Mouse (Mus musculus) CH12.LX (cell line): Measurements from ENCODE around the gene Neil1. TPM values are rescaled to one million over a fixed set of nuclear protein-coding genes. Genes with fewer than 3 reads are reported as not detected.

Experiments
- DNase-seq: peaks from one replicate; pipeline ENCODE4 v3.0.0-alpha.2; 2013; ENCODE audit errors: extremely low read depth
- H3K27ac ChIP-seq: 2 replicates; pipeline ENCODE4 v1.5.1; 2012; ENCODE audit warnings: low read depth, mild to moderate bottlenecking, control low read depth, moderate library complexity; ENCODE audit not compliant: insufficient read depth
- H3K27me3 ChIP-seq: replicated peaks from 2 replicates; pipeline ENCODE3; 2012; ENCODE audit warnings: inconsistent platforms
- H3K36me3 ChIP-seq, 2 experiments: replicated peaks in 1 of 2; 2 replicates each; pipeline versions ENCODE3 to v1.6.1; 2012; ENCODE audit warnings: inconsistent platforms in 1 of 2, low read length in 1 of 2, mild to moderate bottlenecking in 1 of 2, mixed read lengths in 1 of 2, moderate library complexity in 1 of 2; ENCODE audit not compliant: control insufficient read depth in 1 of 2, insufficient read depth in 1 of 2
- H3K4me1 ChIP-seq, 2 experiments: 2 replicates each; pipeline ENCODE4 v1.6.1; 2012; ENCODE audit warnings: inconsistent platforms in 1 of 2, moderate library complexity in 1 of 2; ENCODE audit not compliant: insufficient read depth in 2 of 2, control insufficient read depth in 1 of 2
- H3K4me2 ChIP-seq: 2 replicates; pipeline ENCODE4 v1.6.1; 2012; ENCODE audit warnings: low read depth, mild to moderate bottlenecking, control low read depth; ENCODE audit not compliant: poor library complexity, insufficient read depth, severe bottlenecking
- H3K4me3 ChIP-seq, 3 experiments: fragments of 150-350 bp in 1 of 3; sonication (generic) in 1 of 3; replicated peaks in 1 of 3; 2 replicates each; pipeline versions ENCODE3 to v1.5.1; 2011 to 2012; ENCODE audit warnings: low read depth in 2 of 3, low read length in 2 of 3, mild to moderate bottlenecking in 2 of 3, moderate library complexity in 2 of 3, control low read depth in 1 of 3, improper control_type of control experiment in 1 of 3, inconsistent platforms in 1 of 3, mixed read lengths in 1 of 3; ENCODE audit not compliant: poor library complexity in 1 of 3
- H3K79me2 ChIP-seq: replicated peaks from 2 replicates; pipeline ENCODE4 v1.6.1; 2012; ENCODE audit warnings: mild to moderate bottlenecking, moderate library complexity; ENCODE audit not compliant: control insufficient read depth, poor library complexity, insufficient read depth, severe bottlenecking; ENCODE audit errors: extremely low read depth
- H3K9ac ChIP-seq: 2 replicates; pipeline ENCODE4 v1.6.1; 2012; ENCODE audit warnings: low read depth, mild to moderate bottlenecking, control low read depth, moderate library complexity; ENCODE audit not compliant: insufficient read depth
- H3K9me3 ChIP-seq: replicated peaks from 2 replicates; pipeline ENCODE3; 2012; ENCODE audit warnings: low read length, inconsistent platforms, mixed read lengths
- BHLHE40 ChIP-seq: IDR thresholded peaks from 2 replicates; pipeline ENCODE4 v1.6.1; 2011; ENCODE audit warnings: mild to moderate bottlenecking, low read depth, low read length, improper control_type of control experiment
- CHD1 ChIP-seq: IDR thresholded peaks from 2 replicates; pipeline ENCODE4 v1.6.1; 2012; ENCODE audit warnings: low read depth, low read length, improper control_type of control experiment, inconsistent platforms
- CHD2 ChIP-seq: IDR thresholded peaks from 2 replicates; pipeline ENCODE4 v1.6.1; 2011; ENCODE audit warnings: low read length, improper control_type of control experiment
- CTCF ChIP-seq, 2 experiments: IDR thresholded peaks in 1 of 2; conservative IDR thresholded peaks in 1 of 2; 2 replicates each; pipeline ENCODE4 v1.5.1; 2011 to 2012; ENCODE audit warnings: low read depth in 2 of 2, low read length in 2 of 2, improper control_type of control experiment in 1 of 2, inconsistent platforms in 1 of 2, mild to moderate bottlenecking in 1 of 2, moderate library complexity in 1 of 2
- E2F4 ChIP-seq: IDR thresholded peaks from 2 replicates; pipeline ENCODE4 v1.6.1; 2011; ENCODE audit warnings: low read depth, low read length, improper control_type of control experiment; ENCODE audit not compliant: insufficient replicate concordance
- EP300 ChIP-seq: IDR thresholded peaks from 2 replicates; pipeline ENCODE4 v1.6.1; 2011; ENCODE audit warnings: low read length, improper control_type of control experiment
- HCFC1 ChIP-seq: IDR thresholded peaks from 2 replicates; pipeline ENCODE4 v1.6.1; 2012; ENCODE audit warnings: low read depth, mild to moderate bottlenecking, inconsistent platforms, low read length, improper control_type of control experiment
- IRF4 ChIP-seq: IDR thresholded peaks from 2 replicates; pipeline ENCODE4 v1.6.1; 2014; ENCODE audit warnings: low read depth, mild to moderate bottlenecking, inconsistent platforms, low read length, improper control_type of control experiment
- MAFK ChIP-seq: IDR thresholded peaks from 2 replicates; pipeline ENCODE4 v1.6.1; 2011; ENCODE audit warnings: low read length, improper control_type of control experiment; ENCODE audit not compliant: insufficient replicate concordance
- MAX ChIP-seq: IDR thresholded peaks from 2 replicates; pipeline ENCODE4 v1.6.1; 2011; ENCODE audit warnings: low read length, improper control_type of control experiment
- MAZ ChIP-seq: IDR thresholded peaks from 2 replicates; pipeline ENCODE4 v1.6.1; 2012; ENCODE audit warnings: low read depth, mild to moderate bottlenecking, inconsistent platforms, low read length, improper control_type of control experiment, moderate library complexity
- MEF2A ChIP-seq: IDR thresholded peaks from 2 replicates; pipeline ENCODE4 v1.6.1; 2014; ENCODE audit warnings: low read depth, mild to moderate bottlenecking, inconsistent platforms, low read length, improper control_type of control experiment, borderline replicate concordance
- MXI1 ChIP-seq: IDR thresholded peaks from 2 replicates; pipeline ENCODE4 v1.6.1; 2011; ENCODE audit warnings: mild to moderate bottlenecking, low read depth, low read length, improper control_type of control experiment
- NELFE ChIP-seq: IDR thresholded peaks from 2 replicates; pipeline ENCODE4 v1.6.1; 2011; ENCODE audit warnings: low read depth, low read length, improper control_type of control experiment
- PAX5 ChIP-seq: IDR thresholded peaks from 2 replicates; pipeline ENCODE4 v1.6.1; 2012; ENCODE audit warnings: low read length, inconsistent platforms, mixed read lengths
- POLR2A ChIP-seq: IDR thresholded peaks from 2 replicates; pipeline ENCODE4 v1.6.1; 2011; ENCODE audit warnings: low read depth, mild to moderate bottlenecking, improper control_type of control experiment, low read length
- POLR2AphosphoS2 ChIP-seq: IDR thresholded peaks from 2 replicates; pipeline ENCODE4 v1.6.1; 2011; ENCODE audit warnings: low read depth, low read length, improper control_type of control experiment
- RAD21 ChIP-seq: IDR thresholded peaks from 2 replicates; pipeline ENCODE4 v1.6.1; 2011; ENCODE audit warnings: low read depth, mild to moderate bottlenecking, low read length, improper control_type of control experiment, moderate library complexity
- SIN3A ChIP-seq: IDR thresholded peaks from 2 replicates; pipeline ENCODE4 v1.6.1; 2012; ENCODE audit warnings: low read length, improper control_type of control experiment, inconsistent platforms
- TBP ChIP-seq: conservative IDR thresholded peaks from 2 replicates; pipeline ENCODE4 v1.6.1; 2011; ENCODE audit warnings: low read depth, low read length, improper control_type of control experiment
- TCF12 ChIP-seq: IDR thresholded peaks from 2 replicates; pipeline ENCODE4 v1.6.1; 2014; ENCODE audit warnings: low read depth, mild to moderate bottlenecking, inconsistent platforms, low read length, improper control_type of control experiment
- USF1 ChIP-seq: IDR thresholded peaks from 2 replicates; pipeline ENCODE4 v1.6.1; 2014; ENCODE audit warnings: low read depth, mild to moderate bottlenecking, inconsistent platforms, low read length, improper control_type of control experiment
- ZC3H11A ChIP-seq: IDR thresholded peaks from 2 replicates; pipeline ENCODE4 v1.6.1; 2012; ENCODE audit warnings: low read depth, mild to moderate bottlenecking, inconsistent platforms, low read length, improper control_type of control experiment
- ZNF384 ChIP-seq: IDR thresholded peaks from 2 replicates; pipeline ENCODE4 v1.6.1; 2012; ENCODE audit warnings: low read depth, low read length, improper control_type of control experiment, inconsistent platforms
- dilution Hi-C: fragments of 300-500 bp; cut with MboI; formaldehyde crosslinking; loops from 2 replicates; pipeline ENCODE4 v1.14.3; 2020; ENCODE audit warnings: low sequenced_read_pairs; ENCODE audit not compliant: extremely low pct_unique_long_range_greater_than_20kb, extremely low pct_ligation_motif_present
- in situ Hi-C: fragments of 300-500 bp; cut with MboI; formaldehyde crosslinking; loops from 3 replicates; pipeline ENCODE4 v1.14.3; 2019; ENCODE audit warnings: low sequenced_read_pairs, low pct_ligation_motif_present, low pct_unique_long_range_greater_than_20kb, mixed read lengths
- polyA plus RNA-seq: library from polyadenylated mRNA; unstranded; fragments of >175 nt; gene quantifications from 2 replicates; pipeline ENCODE4 v1.2.1, GENCODE M21; 2012; ENCODE audit warnings: low read depth; ENCODE audit not compliant: insufficient read length
- total RNA-seq, 2 experiments: library from RNA; depleted of rRNA; stranded (reverse); fragments of 300-350 nt in 1 of 2; fragments of >200 nt in 1 of 2; gene quantifications; 2 replicates each; pipeline ENCODE4 v1.2.3; 2012 to 2014

Gene Neil1
- total and polyA plus RNA-seq, 3 experiments = 0.13 to 0.21 TPM; not detected in 1

- H3K27ac ChIP-seq = no peak overlapping the region
- H3K9me3 ChIP-seq = no peaks in the 10 kb centered on the region
- H3K4me1 ChIP-seq = no peaks in the 10 kb centered on the region
- no peaks in the 10 kb centered on the region for H3K79me2 ChIP-seq
- DNase-seq = no peak
- dilution Hi-C loops = no loop called here
- no peak overlapping the region for H3K4me3 ChIP-seq
- peaks cover 74 to 99% of the 10 kb centered on the region in 2 experiments for H3K36me3 ChIP-seq
- TF ChIP-seq IRF4 = no peak
- no peak for TF ChIP-seq CTCF (conservative IDR thresholded peaks at IDR 0.05 in 1 of 2, IDR thresholded peaks at IDR 0.05 in 1 of 2; ENCODE audit: low read depth in 2 of 2, low read length in 2 of 2)
- no peak for TF ChIP-seq TCF12
- no peak for TF ChIP-seq HCFC1
- no peak for TF ChIP-seq MAX
- TF ChIP-seq TBP = no peak
- no peak for TF ChIP-seq ZNF384
- no peak for TF ChIP-seq MEF2A
- TF ChIP-seq BHLHE40 = no peak
- no peak for TF ChIP-seq POLR2AphosphoS2
- TF ChIP-seq RAD21 = no peak
- no peak for TF ChIP-seq USF1
- no peak for TF ChIP-seq CHD2
- no peak for TF ChIP-seq NELFE
- TF ChIP-seq E2F4 = no peak
- TF ChIP-seq POLR2A = no peak
- TF ChIP-seq MXI1 = no peak
- TF ChIP-seq, all 38 proteins: peak for 0
- Histone ChIP-seq H3K4me2 (no peak overlapping the region), H3K27me3 (no peaks in the 10 kb centered on the region), H3K9ac (no peak overlapping the region)
- in situ Hi-C loops = no loop called here
These were observed 9.0 kb downstream of the Neil1 start for GRCm38 (mm10) chr9:57139110-57139509.

GRCm38 (mm10) chr9:57138507-57138906, 9.6 kb downstream of the Neil1 start:
- Histone ChIP-seq H3K4me2 (no peak overlapping the region), H3K79me2 (no peaks in the 10 kb centered on the region), H3K9ac (no peak overlapping the region), H3K27ac (no peak overlapping the region), H3K27me3 (no peaks in the 10 kb centered on the region), H3K4me3 (no peak overlapping the region), H3K36me3 (peaks cover 74 to 98% of the 10 kb centered on the region in 2 experiments), H3K9me3 (no peaks in the 10 kb centered on the region), H3K4me1 (no peaks in the 10 kb centered on the region)
- dilution Hi-C loops = no loop called here
- DNase-seq = no peak
- in situ Hi-C loops = no loop called here
- TF ChIP-seq CHD1 (no peak), MAZ (no peak), USF1 (no peak), MAFK (no peak), PAX5 (no peak), ZC3H11A (no peak), SIN3A (no peak), MXI1 (no peak), NELFE (no peak), EP300 (no peak), MAX (no peak)
